Mouse (Mus musculus) T-cell, adult 2 months (primary cell): ENCODE data around the gene Tmem100.

ENCODE experiments used
- DNase-seq: peaks from one replicate; pipeline ENCODE4 v3.0.0; 2022; ENCODE audit warnings: low spot score

Tmem100 gene

GRCm38 (mm10) chr11:90062657-90063056 is 32.5 kb downstream of the Tmem100 start:
- DNase-seq, result no peak

GRCm38 (mm10) chr11:90066405-90067250 is 36.5 kb downstream of the Tmem100 start:
- no peak for DNase-seq

- DNase-seq, result no peak
Measured at GRCm38 (mm10) chr11:90071747-90072146, 41.6 kb downstream of the Tmem100 start.

GRCm38 (mm10) chr11:90073201-90073600 is 43.1 kb downstream of the Tmem100 start:
- DNase-seq, result no peak

GRCm38 (mm10) chr11:90076666-90077065 is 46.5 kb downstream of the Tmem100 start:
- DNase-seq, result no peak

GRCm38 (mm10) chr11:90080678-90081267 is 50.6 kb downstream of the Tmem100 start:
- DNase-seq, result no peak

- DNase-seq, result no peak
Measured at GRCm38 (mm10) chr11:90081820-90082596, 51.9 kb downstream of the Tmem100 start.

- no peak for DNase-seq
Measured at GRCm38 (mm10) chr11:90083042-90083441, 52.9 kb downstream of the Tmem100 start.

- no peak for DNase-seq
Measured at GRCm38 (mm10) chr11:90084166-90084565, 54.0 kb downstream of the Tmem100 start.
